Mouse (Mus musculus): Measurements from ENCODE around the gene Prkd2. TPM values are rescaled to one million over a fixed set of nuclear protein-coding genes. Genes with fewer than 3 reads are reported as not detected.

Gene Prkd2
- polyA plus RNA-seq (2012; rRNA removed; ENCODE audit: low replicate concordance) = 82.5 and 189 TPM in 2 replicates

GRCm38 (mm10) chr7:16842645-16843063 lies at the start of gene Prkd2:
Prkd2 (plus strand) TSS chr7:16842902.

GRCm38 (mm10) chr7:16815351-16815941 lies 27.3 kb upstream of the Prkd2 start, which contains the start of gene Strn4:
Strn4 (plus strand) TSS chr7:16815889.

DNA sequence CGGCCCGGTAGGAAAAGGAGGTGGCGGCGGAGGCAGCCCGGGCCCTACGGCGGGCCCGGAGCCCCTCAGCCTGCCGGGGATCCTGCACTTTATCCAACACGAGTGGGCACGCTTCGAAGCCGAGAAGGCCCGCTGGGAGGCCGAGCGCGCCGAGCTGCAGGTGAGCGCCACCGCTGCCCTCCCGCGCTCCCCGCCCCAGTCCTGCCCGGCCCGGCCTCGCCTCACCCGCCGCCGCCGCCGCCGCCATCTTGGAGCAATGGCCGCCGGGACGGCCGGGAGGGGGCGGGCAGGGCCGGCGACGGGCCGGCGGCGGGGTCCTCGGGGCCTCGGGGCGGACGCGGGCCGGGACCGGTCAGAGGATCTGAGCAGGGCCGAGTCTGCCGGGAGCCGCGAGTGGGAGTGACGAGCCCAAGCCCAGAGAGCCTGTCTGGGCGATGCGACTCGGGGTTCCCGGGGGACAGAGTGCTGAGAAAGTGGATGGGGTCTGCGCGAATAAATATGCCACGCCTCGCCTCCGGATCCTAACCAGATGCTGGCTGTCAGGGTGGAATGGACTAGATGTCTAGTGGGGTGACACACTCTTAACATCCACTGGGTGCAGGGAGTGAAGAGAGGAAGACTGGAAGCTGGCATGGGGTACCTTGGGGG lies 26.1 kb upstream of the Prkd2 start, which contains the start of gene Fkrp:
Gene Fkrp (minus strand): TSS at position 258 of the 648 bp plus-strand sequence.

DNA sequence AGATGAGACGGTGACA lies 32.4 kb downstream of the Prkd2 start, which contains the start of gene Dact3:
Gene Dact3 (plus strand): TSS at position 8 of the 16 bp plus-strand sequence.

GRCm38 (mm10) chr7:16891641-16892351 lies 49.1 kb downstream of the Prkd2 start, which contains the start of gene Gng8:
Gng8 (plus strand) TSS chr7:16891786.

DNA sequence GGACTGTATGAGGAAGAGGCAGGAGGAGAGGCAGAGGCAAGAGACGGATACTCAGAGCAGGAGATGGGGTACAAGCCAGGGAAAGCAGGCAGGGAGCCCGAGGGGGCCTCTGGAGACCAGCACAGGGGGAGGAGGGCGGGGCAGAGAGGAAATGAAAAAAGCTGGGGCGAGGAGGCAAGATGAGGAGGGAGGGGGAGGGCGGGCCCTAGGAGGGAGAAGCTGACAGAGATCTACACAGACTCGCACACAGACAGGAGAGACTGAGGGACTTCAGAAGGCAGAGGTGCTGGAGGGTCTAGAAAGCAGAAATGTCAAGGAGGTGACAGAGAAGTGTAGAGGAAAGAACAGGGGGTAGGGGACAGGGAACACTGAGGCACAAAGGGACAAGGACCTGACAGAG lies 63.6 kb downstream of the Prkd2 start, which contains the start of gene Ptgir:
Gene Ptgir (plus strand): TSS at position 210 of the 400 bp plus-strand sequence.

Other genes with a start within 250 kb of the Prkd2 start
- 20.1 and 23.3 TPM in 2 replicates for gene Arhgap35, start 227.9 kb upstream of the Prkd2 start, polyA plus RNA-seq (2012; rRNA removed; ENCODE audit: low replicate concordance)
- gene Ceacam15, start 167.2 kb upstream of the Prkd2 start, polyA plus RNA-seq (2012; rRNA removed; ENCODE audit: low replicate concordance) = 0.12 TPM in 1 of 2 replicates, not detected in the other
- not detected in 2 replicates for gene Ceacam9, start 121.0 kb upstream of the Prkd2 start, polyA plus RNA-seq (2012; rRNA removed; ENCODE audit: low replicate concordance)
- 260 and 370 TPM in 2 replicates for gene Ap2s1, start 104.5 kb upstream of the Prkd2 start, polyA plus RNA-seq (2012; rRNA removed; ENCODE audit: low replicate concordance)
- 809 and 1,134 TPM in 2 replicates for gene Slc1a5, start 61.6 kb upstream of the Prkd2 start, polyA plus RNA-seq (2012; rRNA removed; ENCODE audit: low replicate concordance)
- gene Strn4, start 27.0 kb upstream of the Prkd2 start, polyA plus RNA-seq (2012; rRNA removed; ENCODE audit: low replicate concordance) = 141 and 162 TPM in 2 replicates
- 33.1 and 43.1 TPM in 2 replicates for gene Fkrp, start 26.2 kb upstream of the Prkd2 start, polyA plus RNA-seq (2012; rRNA removed; ENCODE audit: low replicate concordance)
- gene Dact3, start 32.4 kb downstream of the Prkd2 start, polyA plus RNA-seq (2012; rRNA removed; ENCODE audit: low replicate concordance) = 7.8 and 31.1 TPM in 2 replicates
- gene Gng8, start 48.9 kb downstream of the Prkd2 start, polyA plus RNA-seq (2012; rRNA removed; ENCODE audit: low replicate concordance) = 2.8 and 5.1 TPM in 2 replicates
- 13.2 and 18.8 TPM in 2 replicates for gene Ptgir, start 63.6 kb downstream of the Prkd2 start, polyA plus RNA-seq (2012; rRNA removed; ENCODE audit: low replicate concordance)
- gene Calm3, start 81.2 kb downstream of the Prkd2 start, polyA plus RNA-seq (2012; rRNA removed; ENCODE audit: low replicate concordance) = 244 and 340 TPM in 2 replicates
- 1.1 and 1.2 TPM in 2 replicates for gene Pnmal2, start 101.8 kb downstream of the Prkd2 start, polyA plus RNA-seq (2012; rRNA removed; ENCODE audit: low replicate concordance)
- not detected in 2 replicates for gene Pnmal1, start 116.8 kb downstream of the Prkd2 start, polyA plus RNA-seq (2012; rRNA removed; ENCODE audit: low replicate concordance)
- gene Gm42372, start 140.2 kb downstream of the Prkd2 start, polyA plus RNA-seq (2012; rRNA removed; ENCODE audit: low replicate concordance) = 0.14 and 0.25 TPM in 2 replicates
- gene Ccdc8, start 149.8 kb downstream of the Prkd2 start, polyA plus RNA-seq (2012; rRNA removed; ENCODE audit: low replicate concordance) = 2.2 TPM in 2 replicates
- gene Ppp5c, start 185.0 kb downstream of the Prkd2 start, polyA plus RNA-seq (2012; rRNA removed; ENCODE audit: low replicate concordance) = 180 and 181 TPM in 2 replicates
- 0.55 and 0.66 TPM in 2 replicates for gene Hif3a, start 219.5 kb downstream of the Prkd2 start, polyA plus RNA-seq (2012; rRNA removed; ENCODE audit: low replicate concordance)
- not detected in 2 replicates for gene Psg16, start 231.1 kb downstream of the Prkd2 start, polyA plus RNA-seq (2012; rRNA removed; ENCODE audit: low replicate concordance)